ENCODE assay signal across 18 mouse cellular contexts in the genomic region with DNA sequence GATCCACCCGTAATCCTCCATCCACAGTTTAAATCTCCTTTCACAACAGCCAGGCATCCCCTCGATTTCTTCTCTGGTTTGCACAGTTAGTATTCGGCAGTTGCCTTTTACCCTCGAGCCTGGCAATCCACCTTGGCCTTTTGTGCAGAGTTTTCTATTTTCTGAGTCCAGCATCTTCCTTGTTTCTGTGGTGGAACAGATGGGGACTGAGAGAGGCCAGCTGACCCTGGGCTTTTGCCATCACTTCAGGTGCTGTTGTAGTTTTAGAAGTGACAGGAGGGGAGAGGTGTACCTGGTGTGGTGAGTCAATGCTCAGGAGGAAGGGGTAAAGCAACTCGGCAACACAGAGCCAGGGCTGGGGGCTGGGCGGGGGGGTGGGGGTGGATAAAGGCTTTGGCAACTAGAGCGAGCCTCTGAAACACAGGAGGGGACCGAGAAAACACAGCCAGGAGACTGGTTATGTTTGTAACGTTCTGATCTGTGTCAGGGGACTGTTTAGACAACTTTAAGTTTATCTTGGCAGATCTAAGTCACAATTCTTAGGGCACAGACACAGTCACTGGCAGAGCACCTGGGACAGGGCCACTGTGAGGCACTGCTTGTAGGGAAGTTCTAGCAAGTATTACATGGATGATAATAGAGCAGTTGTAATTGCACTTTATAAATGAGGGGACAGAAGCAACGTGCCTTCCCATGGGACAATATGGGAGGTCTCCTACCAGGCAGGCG. TPM values are rescaled to one million over a fixed set of nuclear protein-coding genes. Genes with fewer than 3 reads are reported as not detected.
DNase-seq lines count a peak whose midpoint lies in the region; ATAC-seq and TF ChIP-seq lines count a peak whose summit lies in the region.
"Had no signal": no experiment of that assay in that cellular context is flagged by ENCODE, and none has a peak within 500 bp of the region (broad histone marks: within the 10 kb centered on the region; RNA-seq: fewer than 3 reads in every experiment).

No protein-coding gene starts in this region.

- peak overlapping the region; percentile 67 for H3K4me2 ChIP-seq in liver, postnatal 0 days (ENCODE audit: low read depth, low read length)
- H3K4me2 ChIP-seq in kidney, embryonic 15.5 days = no peak overlapping the region
- H3K4me2 ChIP-seq: embryonic facial prominence, embryonic 12.5 days had no signal

- H3K4me3 ChIP-seq in spleen, adult 2 months (ENCODE audit: extremely low read depth, insufficient read depth, insufficient read length) = no peak overlapping the region
- H3K4me3 ChIP-seq in liver, postnatal 0 days (ENCODE audit: low read depth, low read length) = peak overlapping the region; percentile 27
- no peak overlapping the region for H3K4me3 ChIP-seq in kidney, embryonic 15.5 days (replicated peaks)
- H3K4me3 ChIP-seq: embryonic facial prominence, embryonic 12.5 days; midbrain, embryonic 10.5 days had no signal

- peak overlapping the region; percentile 35; the same call in 1 of the 2 replicates for H3K9ac ChIP-seq in liver, postnatal 0 days (replicated peaks)
- H3K9ac ChIP-seq in kidney, embryonic 15.5 days = no peak overlapping the region
- H3K9ac ChIP-seq: embryonic facial prominence, embryonic 12.5 days had no signal

- 56% methylated on average over 11 of the region's 11 CpGs for WGBS in spleen, adult 2 months
- 37% methylated on average over 11 of the region's 11 CpGs for WGBS in liver, postnatal 0 days (ENCODE audit: insufficient replicate concordance)
- WGBS in kidney, embryonic 15.5 days = 55% methylated on average over 11 of the region's 11 CpGs

- peak; percentile 7; the same call in 1 of the 2 replicates for ATAC-seq in erythroblast, adult 5-6 weeks (replicated peaks; ENCODE audit: low FRiP score, poor library complexity, severe bottlenecking)
- ATAC-seq in liver, postnatal 0 days = peak; percentile 4; the same call in 1 of the 2 replicates
- no peak for ATAC-seq in kidney, embryonic 15.5 days (replicated peaks; ENCODE audit: low FRiP score)
- ATAC-seq: CD4-positive, CD25-positive, alpha-beta regulatory T cell, adult 4 months; forebrain, embryonic 14.5 days had no signal

- H3K27me3 ChIP-seq in spleen, adult 2 months (ENCODE audit: control insufficient read depth, insufficient read depth, low read length) = no peaks in the 10 kb centered on the region
- H3K27me3 ChIP-seq in liver, postnatal 0 days (ENCODE audit: insufficient read depth, low read length) = no peaks in the 10 kb centered on the region
- H3K27me3 ChIP-seq in kidney, embryonic 15.5 days = no peaks in the 10 kb centered on the region
- H3K27me3 ChIP-seq: embryonic facial prominence, embryonic 12.5 days had no signal

- peaks cover 4% of the 10 kb centered on the region for H3K4me1 ChIP-seq in spleen, adult 2 months (ENCODE audit: control insufficient read depth, insufficient read depth, insufficient read length)
- peaks cover 76% of the 10 kb centered on the region for H3K4me1 ChIP-seq in liver, postnatal 0 days (ENCODE audit: insufficient read depth)
- 0 out of 2 replicates have a peak, but pooled peaks cover 6% of the 10 kb centered on the region for H3K4me1 ChIP-seq in kidney, embryonic 15.5 days
- H3K4me1 ChIP-seq: embryonic facial prominence, embryonic 12.5 days had no signal

- no peak for DNase-seq in spleen, adult 2 months (ENCODE audit: low read depth in 1 of 2, low spot score in 2 of 2)
- no peak for DNase-seq in spleen, adult 12 weeks (ENCODE audit: low spot score)
- peak; percentile 85 for DNase-seq in cerebellum, adult 11-12 months
- no peak for DNase-seq in liver, postnatal 0 days
- no peak for DNase-seq in neural tube, embryonic 10.5 days (ENCODE audit: extremely low spot score, low spot score)
- DNase-seq in embryo, embryonic 11 days = no peak
- DNase-seq: heart, postnatal 36 days; thymus, postnatal 25 days had no signal

- no peak for TF ChIP-seq CTCF in spleen, adult 2 months (IDR thresholded peaks at IDR 0.05; ENCODE audit: extremely low read depth, insufficient read depth, insufficient read length, insufficient replicate concordance)
- no peak for TF ChIP-seq CTCF in liver, postnatal 0 days (IDR thresholded peaks at IDR 0.05; ENCODE audit: low read depth)

- no peak for TF ChIP-seq POLR2A in spleen, adult 2 months (IDR thresholded peaks at IDR 0.05; ENCODE audit: low read depth, low read length)

- TF ChIP-seq EP300 in liver, postnatal 0 days (IDR thresholded peaks at IDR 0.05; ENCODE audit: low read depth) = no peak

- H3K36me3 ChIP-seq in spleen, adult 2 months (ENCODE audit: control insufficient read depth, insufficient read depth, low read length) = no peaks in the 10 kb centered on the region
- H3K36me3 ChIP-seq in liver, postnatal 0 days (replicated peaks; ENCODE audit: insufficient read depth, low read length) = peaks cover 37% of the 10 kb centered on the region
- 0 out of 2 replicates have a peak, but pooled peaks cover 5% of the 10 kb centered on the region for H3K36me3 ChIP-seq in kidney, embryonic 15.5 days
- H3K36me3 ChIP-seq: embryonic facial prominence, embryonic 12.5 days; midbrain, embryonic 10.5 days had no signal

- peak overlapping the region; percentile 14; the same call in 1 of the 2 replicates for H3K27ac ChIP-seq in spleen, adult 2 months (ENCODE audit: insufficient read depth, low read length)
- H3K27ac ChIP-seq in liver, postnatal 0 days (ENCODE audit: low read depth) = peak overlapping the region; percentile 89
- H3K27ac ChIP-seq in kidney, embryonic 15.5 days = no peak overlapping the region
- H3K27ac ChIP-seq: embryonic facial prominence, embryonic 12.5 days; midbrain, embryonic 10.5 days had no signal

- no peaks in the 10 kb centered on the region for H3K9me3 ChIP-seq in liver, postnatal 0 days (ENCODE audit: low read length)
- H3K9me3 ChIP-seq in kidney, embryonic 15.5 days (replicated peaks) = no peaks in the 10 kb centered on the region
- H3K9me3 ChIP-seq: embryonic facial prominence, embryonic 12.5 days; midbrain, embryonic 10.5 days had no signal

RNA-seq across cellular contexts. Expression of gene Stom, which starts 8.5 kb away (rescaled TPM):
- polyA plus RNA-seq in spleen, adult 2 months (2012; rRNA removed) = 34.3 and 41.9 TPM in 2 replicates
- 374 and 432 TPM in 2 replicates for total RNA-seq in erythroblast, adult 5-6 weeks (2015; ENCODE audit: low replicate concordance)
- total RNA-seq in erythroblast, adult 5-6 weeks (2017; ENCODE audit: low replicate concordance) = 642 and 716 TPM in 2 replicates
- 77.1 and 86.3 TPM in 2 replicates for polyA plus RNA-seq in liver, postnatal 0 days (2015; fragmentation: Nextera tagmentation; extraction: Ambion mirVana)
- polyA plus RNA-seq in kidney, embryonic 15.5 days (2015; fragmentation: Nextera tagmentation; extraction: Ambion mirVana) = 31.6 and 34.1 TPM in 2 replicates

RNA-seq across cellular contexts. Expression of gene 4930568D16Rik, which starts 39.3 kb away (rescaled TPM):
- not detected in 2 replicates for polyA plus RNA-seq in spleen, adult 2 months (2012; rRNA removed)
- not detected in 2 replicates for total RNA-seq in erythroblast, adult 5-6 weeks (2015; ENCODE audit: low replicate concordance)
- not detected in 2 replicates for total RNA-seq in erythroblast, adult 5-6 weeks (2017; ENCODE audit: low replicate concordance)
- not detected in 2 replicates for polyA plus RNA-seq in liver, postnatal 0 days (2015; fragmentation: Nextera tagmentation; extraction: Ambion mirVana)
- polyA plus RNA-seq in kidney, embryonic 15.5 days (2015; fragmentation: Nextera tagmentation; extraction: Ambion mirVana) = not detected in 2 replicates
- total RNA-seq: heart, adult 8-10 months; heart, postnatal 36 days; left cerebral cortex, postnatal 10 days had no signal
- polyA plus RNA-seq: CD4-positive, CD25-positive, alpha-beta regulatory T cell, adult 4 months; embryonic facial prominence, embryonic 12.5 days; forebrain, embryonic 14.5 days; kidney, embryonic 16.5 days; lung, embryonic 16.5 days; midbrain, embryonic 10.5 days had no signal
